Mouse (Mus musculus): Measurements from ENCODE around the gene Agap1. TPM values are rescaled to one million over a fixed set of nuclear protein-coding genes. Genes with fewer than 3 reads are reported as not detected.

Gene Agap1
- total and polyA plus RNA-seq, 2 experiments from 2014 or later = 45.9 to 175 TPM

DNA sequence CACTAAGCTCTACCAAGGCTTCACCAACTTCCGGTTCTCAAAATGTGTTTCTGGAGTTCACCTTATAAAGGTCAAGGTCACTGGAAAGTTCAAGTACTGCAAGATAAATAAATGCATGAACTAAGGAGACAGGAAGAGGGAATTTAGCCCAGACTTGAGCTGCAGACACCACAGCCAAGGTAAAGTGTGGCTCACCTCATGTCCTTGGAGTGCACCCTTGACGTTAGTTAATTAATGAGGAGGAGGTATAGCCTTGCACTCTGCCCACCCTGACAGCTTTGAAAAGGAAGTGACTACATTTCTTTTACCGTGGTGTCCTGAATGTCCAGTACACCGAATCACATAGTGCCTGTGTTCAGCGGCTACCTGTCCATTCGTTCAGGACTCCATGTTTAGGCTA, 15.3 kb upstream of the Agap1 start:
- H3K4me1 ChIP-seq (ENCODE audit: insufficient read depth, low read length) = no peaks in the 10 kb centered on the region
- 83% methylated on average over 6 of the region's 6 CpGs for WGBS
- H3K4me2 ChIP-seq (ENCODE audit: low read depth, low read length, poor library complexity, severe bottlenecking) = no peak overlapping the region
- no peaks in the 10 kb centered on the region for H3K36me3 ChIP-seq (ENCODE audit: insufficient read depth, low read length)
- H3K9ac ChIP-seq (replicated peaks; ENCODE audit: low read length, poor library complexity, severe bottlenecking) = no peak overlapping the region
- ATAC-seq (ENCODE audit: low FRiP score) = no peak
- H3K27ac ChIP-seq (ENCODE audit: low read depth, low read length) = no peak overlapping the region
- H3K4me3 ChIP-seq (ENCODE audit: low read depth, low read length) = no peak overlapping the region
- DNase-seq (ENCODE audit: low spot score) = no peak
- no peaks in the 10 kb centered on the region for H3K9me3 ChIP-seq (ENCODE audit: low read length)
- TF ChIP-seq CTCF (IDR thresholded peaks at IDR 0.05) = no peak
- no peaks in the 10 kb centered on the region for H3K27me3 ChIP-seq (ENCODE audit: insufficient read depth, low read length)

DNA sequence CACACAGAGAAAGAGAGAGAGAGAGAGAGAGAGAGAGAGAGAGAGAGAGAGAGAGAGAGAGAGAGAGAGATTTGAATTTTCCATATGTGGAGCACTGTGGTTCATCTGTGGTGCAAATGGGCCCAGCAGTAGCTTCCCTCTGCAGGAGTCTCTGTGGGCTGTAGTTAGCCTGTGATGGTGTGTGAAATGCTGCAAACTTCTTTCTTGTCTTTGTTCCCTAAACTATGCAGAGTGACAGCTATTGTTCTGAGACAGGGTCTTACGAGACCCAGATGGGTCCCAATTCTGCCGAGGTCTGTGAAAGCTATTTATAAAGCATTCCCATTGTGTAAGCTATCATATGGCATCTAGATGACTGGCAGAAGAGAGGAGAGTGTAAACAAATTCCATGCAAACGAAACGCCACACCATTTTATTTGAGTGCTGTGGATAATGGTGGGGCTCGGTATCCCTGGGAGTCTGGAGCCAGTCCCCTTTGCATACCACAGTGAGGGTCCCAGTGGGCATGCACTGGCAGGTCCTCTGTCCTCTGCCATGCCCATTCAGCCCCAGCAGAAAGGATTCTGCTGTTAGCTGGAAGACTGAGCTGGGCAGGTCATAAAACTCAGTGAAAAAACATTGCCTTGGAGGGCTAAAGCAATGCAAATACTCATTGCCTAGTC, 13.2 kb upstream of the Agap1 start:
- Histone ChIP-seq H3K27me3 (ENCODE audit: insufficient read depth, low read length) (no peaks in the 10 kb centered on the region), H3K4me2 (ENCODE audit: low read depth, low read length, poor library complexity, severe bottlenecking) (no peak overlapping the region), H3K9me3 (ENCODE audit: low read length) (no peaks in the 10 kb centered on the region), H3K4me1 (ENCODE audit: insufficient read depth, low read length) (no peaks in the 10 kb centered on the region), H3K36me3 (ENCODE audit: insufficient read depth, low read length) (no peaks in the 10 kb centered on the region), H3K27ac (ENCODE audit: low read depth, low read length) (no peak overlapping the region), H3K9ac (replicated peaks; ENCODE audit: low read length, poor library complexity, severe bottlenecking) (no peak overlapping the region), H3K4me3 (ENCODE audit: low read depth, low read length) (no peak overlapping the region)
- no peak for TF ChIP-seq CTCF (IDR thresholded peaks at IDR 0.05)
- DNase-seq (ENCODE audit: low spot score) = no peak
- 14% methylated on average over 5 of the region's 5 CpGs for WGBS
- ATAC-seq (ENCODE audit: low FRiP score) = no peak

DNA sequence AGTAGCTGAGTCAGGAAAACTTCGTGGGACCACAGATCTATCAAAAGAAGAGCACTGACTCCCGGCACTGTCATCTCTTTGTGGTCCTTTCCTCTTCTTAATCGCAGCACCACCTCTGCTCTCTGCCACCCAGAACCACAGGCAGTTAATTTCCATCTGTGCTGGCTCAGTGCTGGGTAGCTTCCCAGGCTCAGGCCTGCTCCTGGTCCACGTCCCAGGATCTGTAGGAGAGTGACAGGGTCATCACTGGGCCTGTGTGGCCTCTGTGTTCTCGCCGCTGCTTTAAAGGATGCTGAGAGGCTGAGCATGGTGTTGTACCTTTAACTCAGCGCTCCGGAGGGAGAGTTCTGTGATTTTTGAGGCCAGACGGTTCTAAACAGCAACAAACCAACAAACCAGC, 11.1 kb upstream of the Agap1 start:
- H3K4me2 ChIP-seq (ENCODE audit: low read depth, low read length, poor library complexity, severe bottlenecking) = no peak overlapping the region
- ATAC-seq (ENCODE audit: low FRiP score) (no peak), DNase-seq (ENCODE audit: low spot score) (no peak)
- no peaks in the 10 kb centered on the region for H3K9me3 ChIP-seq (ENCODE audit: low read length)
- WGBS = 66% methylated on average over 9 of the region's 9 CpGs
- H3K27ac ChIP-seq (ENCODE audit: low read depth, low read length) = no peak overlapping the region
- no peaks in the 10 kb centered on the region for H3K4me1 ChIP-seq (ENCODE audit: insufficient read depth, low read length)
- no peak for TF ChIP-seq CTCF (IDR thresholded peaks at IDR 0.05)
- H3K4me3 ChIP-seq (ENCODE audit: low read depth, low read length) = no peak overlapping the region
- H3K36me3 ChIP-seq (ENCODE audit: insufficient read depth, low read length) = no peaks in the 10 kb centered on the region
- H3K9ac ChIP-seq (replicated peaks; ENCODE audit: low read length, poor library complexity, severe bottlenecking) = no peak overlapping the region
- no peaks in the 10 kb centered on the region for H3K27me3 ChIP-seq (ENCODE audit: insufficient read depth, low read length)

DNA sequence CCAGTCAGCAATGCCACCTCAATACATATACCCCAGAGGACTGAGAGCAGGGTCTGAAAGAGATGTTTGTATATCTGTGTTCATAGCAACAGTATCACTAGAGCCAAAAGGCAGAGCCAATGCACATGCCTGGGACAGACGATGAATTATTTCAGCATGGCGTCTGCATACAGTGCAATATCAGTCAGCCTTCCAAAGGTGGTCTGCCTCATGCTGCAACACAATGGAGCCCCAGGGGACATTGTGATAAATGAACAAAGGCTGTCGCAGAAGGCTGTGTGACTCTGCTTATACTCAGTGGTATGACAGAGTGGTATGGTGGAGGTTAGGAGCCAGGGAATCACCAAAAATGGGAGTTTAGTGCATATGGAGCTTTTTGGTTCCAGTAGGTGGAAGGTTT, 10.6 kb upstream of the Agap1 start:
- no peak for ATAC-seq (ENCODE audit: low FRiP score)
- no peak for TF ChIP-seq CTCF (IDR thresholded peaks at IDR 0.05)
- no peak for DNase-seq (ENCODE audit: low spot score)

DNA sequence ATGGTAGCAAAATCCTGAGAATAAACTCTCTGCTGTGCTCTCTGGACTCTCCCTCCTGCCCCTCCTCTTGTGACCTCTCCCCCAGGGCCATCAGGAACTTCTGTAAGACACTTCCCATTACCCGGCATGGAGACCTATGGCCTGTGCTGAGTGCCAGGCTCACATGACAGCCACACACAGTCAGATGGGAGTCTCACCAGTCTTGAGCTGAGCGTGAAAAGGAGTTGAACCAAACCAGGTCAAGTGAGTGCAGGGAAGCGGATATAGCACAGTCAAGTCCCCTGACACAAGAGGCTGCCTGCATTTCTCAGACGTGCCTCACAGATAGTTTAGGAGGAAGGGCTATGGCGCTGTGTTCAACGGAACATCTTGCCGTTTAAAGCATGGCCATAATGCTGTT, 4.5 kb upstream of the Agap1 start:
- H3K4me1 ChIP-seq (ENCODE audit: insufficient read depth, low read length) = 0 out of 2 replicates have a peak, but pooled peaks cover 4% of the 10 kb centered on the region
- no peaks in the 10 kb centered on the region for H3K36me3 ChIP-seq (ENCODE audit: insufficient read depth, low read length)
- no peaks in the 10 kb centered on the region for H3K27me3 ChIP-seq (ENCODE audit: insufficient read depth, low read length)
- ATAC-seq (ENCODE audit: low FRiP score) (no peak), DNase-seq (ENCODE audit: low spot score) (no peak)
- TF ChIP-seq CTCF (IDR thresholded peaks at IDR 0.05) = no peak
- H3K27ac ChIP-seq (ENCODE audit: low read depth, low read length) = no peak overlapping the region
- H3K4me2 ChIP-seq (ENCODE audit: low read depth, low read length, poor library complexity, severe bottlenecking) = no peak overlapping the region
- no peaks in the 10 kb centered on the region for H3K9me3 ChIP-seq (ENCODE audit: low read length)
- H3K4me3 ChIP-seq (ENCODE audit: low read depth, low read length) = no peak overlapping the region
- no peak overlapping the region for H3K9ac ChIP-seq (replicated peaks; ENCODE audit: low read length, poor library complexity, severe bottlenecking)
- WGBS = 85% methylated on average over 7 of the region's 7 CpGs

More for the DNA sequence above, 10.6 kb upstream of the Agap1 start:
- WGBS = 42% methylated on average over 3 of the region's 3 CpGs
- Histone ChIP-seq H3K4me2 (ENCODE audit: low read depth, low read length, poor library complexity, severe bottlenecking) (no peak overlapping the region), H3K27me3 (ENCODE audit: insufficient read depth, low read length) (no peaks in the 10 kb centered on the region), H3K9ac (replicated peaks; ENCODE audit: low read length, poor library complexity, severe bottlenecking) (no peak overlapping the region), H3K4me3 (ENCODE audit: low read depth, low read length) (no peak overlapping the region), H3K4me1 (ENCODE audit: insufficient read depth, low read length) (no peaks in the 10 kb centered on the region), H3K36me3 (ENCODE audit: insufficient read depth, low read length) (no peaks in the 10 kb centered on the region), H3K9me3 (ENCODE audit: low read length) (no peaks in the 10 kb centered on the region), H3K27ac (ENCODE audit: low read depth, low read length) (no peak overlapping the region)

DNA sequence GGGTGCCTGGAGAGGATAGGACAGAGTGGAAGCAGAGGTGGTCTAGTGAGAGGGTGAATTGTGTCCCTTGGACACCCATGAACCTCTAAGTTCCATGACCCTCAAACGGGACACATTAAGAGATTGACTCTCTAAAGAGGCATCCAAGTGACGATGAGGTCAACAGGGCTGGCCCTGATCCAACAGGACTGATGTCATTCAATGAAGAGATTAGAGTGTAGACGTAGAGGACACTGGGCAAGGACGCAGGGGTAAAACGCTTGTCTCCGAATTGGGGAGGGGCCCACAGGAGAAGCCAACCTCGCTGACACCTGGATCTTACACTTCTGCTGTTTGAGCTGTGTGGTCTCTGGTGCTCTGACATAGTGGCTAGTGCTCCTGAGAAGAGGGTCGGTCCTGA, 2.5 kb upstream of the Agap1 start:
- no peak overlapping the region for H3K4me3 ChIP-seq (ENCODE audit: low read depth, low read length)
- H3K9ac ChIP-seq (replicated peaks; ENCODE audit: low read length, poor library complexity, severe bottlenecking) = no peak overlapping the region
- H3K36me3 ChIP-seq (ENCODE audit: insufficient read depth, low read length) = no peaks in the 10 kb centered on the region
- no peak for TF ChIP-seq CTCF (IDR thresholded peaks at IDR 0.05)
- WGBS = 87% methylated on average over 8 of the region's 8 CpGs
- no peak for DNase-seq (ENCODE audit: low spot score)
- no peak for ATAC-seq (ENCODE audit: low FRiP score)
- peaks cover 9% of the 10 kb centered on the region for H3K4me1 ChIP-seq (ENCODE audit: insufficient read depth, low read length)
- no peak overlapping the region for H3K27ac ChIP-seq (ENCODE audit: low read depth, low read length)
- no peaks in the 10 kb centered on the region for H3K9me3 ChIP-seq (ENCODE audit: low read length)
- H3K27me3 ChIP-seq (ENCODE audit: insufficient read depth, low read length) = no peaks in the 10 kb centered on the region
- no peak overlapping the region for H3K4me2 ChIP-seq (ENCODE audit: low read depth, low read length, poor library complexity, severe bottlenecking)
